Mouse (Mus musculus) heart, postnatal 4 days (tissue): ENCODE results near the gene Unk. TPM values are rescaled to one million over a fixed set of nuclear protein-coding genes. Genes with fewer than 3 reads are reported as not detected.

Experiments used
- DNase-seq: peaks from one replicate; pipeline ENCODE4 v3.0.0; 2021
- total RNA-seq, 2 experiments: library from RNA; stranded (reverse); gene quantifications; 2 replicates each; pipeline ENCODE4 v1.2.3; 2021

The Unk gene
- 10 to 100 TPM; 22.3 to 25.0 TPM for total RNA-seq

DNA sequence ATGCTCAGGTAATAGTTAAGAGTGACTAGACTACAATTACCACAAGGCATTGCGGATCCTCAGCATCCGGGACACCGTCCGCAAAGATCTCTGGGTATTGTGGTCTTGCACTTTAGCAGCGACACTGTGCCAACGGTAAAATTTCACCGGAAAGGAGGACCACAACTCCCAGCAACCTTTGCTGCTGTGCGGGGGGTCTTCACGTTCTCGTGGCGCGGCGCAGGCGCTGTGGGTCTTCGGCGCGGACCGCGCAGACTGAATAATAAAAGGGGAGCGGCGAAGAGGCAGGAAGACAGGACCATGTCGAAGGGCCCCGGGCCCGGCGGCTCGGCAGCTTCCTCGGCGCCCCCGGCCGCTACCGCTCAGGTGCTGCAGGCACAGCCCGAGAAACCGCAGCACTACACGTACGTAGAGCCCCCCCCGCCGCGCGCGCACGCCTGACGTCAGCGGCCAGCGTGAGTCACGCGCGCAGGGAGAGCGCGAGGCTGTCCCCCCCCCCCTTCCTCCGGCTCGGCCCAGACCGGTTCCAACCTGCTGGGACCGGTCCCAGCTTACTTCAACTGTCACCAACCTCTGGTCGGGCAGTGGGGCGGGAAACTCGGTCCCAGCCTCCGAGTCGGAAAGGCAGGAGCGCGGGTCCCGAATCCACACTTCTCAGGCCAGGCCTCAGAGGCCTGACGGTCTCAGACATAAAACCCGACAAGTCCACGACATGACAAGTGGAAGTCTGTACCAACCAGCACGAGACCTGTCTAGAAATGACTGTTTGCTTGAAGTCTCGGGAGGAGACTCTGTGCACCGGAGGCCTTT is at the start of gene Unk:
Gene Unk (plus strand): TSS at position 235 of the 810 bp plus-strand sequence.
- peak; percentile 96 for DNase-seq

DNA sequence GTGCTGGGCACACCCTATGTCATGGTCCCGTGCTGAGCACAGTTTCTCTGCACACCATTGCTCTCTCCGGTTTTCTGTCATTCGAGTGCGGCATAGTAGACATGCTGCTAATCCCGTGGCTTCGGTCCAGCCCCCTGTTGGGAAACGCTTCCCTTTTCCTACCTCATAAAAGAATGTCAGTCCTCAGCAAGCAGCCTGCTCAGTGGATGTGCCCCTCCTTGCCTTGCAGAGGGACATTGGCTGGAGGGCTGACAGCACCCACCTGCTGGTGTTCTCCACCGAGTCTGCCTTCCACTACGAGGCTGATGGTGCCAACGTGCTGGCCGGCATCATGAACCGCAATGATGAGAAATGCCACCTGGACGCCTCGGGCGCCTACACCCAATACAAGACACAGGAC is 47.6 kb upstream of the Unk start:
- no peak for DNase-seq

DNA sequence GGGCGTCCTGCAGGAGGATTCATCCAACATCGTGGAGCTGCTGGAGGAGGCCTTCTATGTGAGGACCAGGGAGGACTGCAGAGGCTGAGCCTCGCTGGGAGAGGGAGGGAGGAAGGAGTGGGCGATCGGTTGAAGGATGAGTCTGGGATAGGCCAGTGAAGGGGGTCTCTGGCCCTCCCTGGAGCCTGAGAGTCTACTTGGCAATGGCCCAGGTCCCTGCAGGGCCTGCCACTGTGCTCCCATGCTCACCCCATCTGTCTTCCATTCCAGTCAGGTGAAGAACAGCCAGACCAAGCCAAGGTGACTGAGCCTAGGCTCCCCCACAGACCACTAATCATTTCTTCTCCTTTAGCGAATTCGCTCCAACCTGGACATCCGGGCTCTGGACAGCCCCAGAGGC is 46.8 kb upstream of the Unk start:
- no peak for DNase-seq

DNA sequence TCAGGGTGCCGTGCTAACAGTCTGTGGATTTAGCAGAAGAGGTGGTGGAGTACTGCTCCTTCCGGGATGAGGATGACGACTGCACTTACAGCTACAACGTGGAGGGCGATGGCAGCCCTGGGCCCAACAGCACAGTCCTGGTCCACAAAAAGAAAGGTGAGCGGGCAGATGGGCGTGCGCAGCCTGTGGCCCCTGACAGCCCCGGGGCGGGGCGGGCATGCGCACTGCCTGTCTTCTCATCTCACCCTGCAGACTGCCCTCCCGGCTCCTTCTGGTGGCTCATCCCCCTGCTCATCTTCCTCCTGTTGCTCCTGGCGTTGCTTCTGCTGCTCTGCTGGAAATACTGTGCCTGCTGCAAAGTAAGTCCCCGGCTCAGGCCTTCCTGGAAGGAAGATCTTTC is 40.4 kb upstream of the Unk start:
- DNase-seq: no peak

DNA sequence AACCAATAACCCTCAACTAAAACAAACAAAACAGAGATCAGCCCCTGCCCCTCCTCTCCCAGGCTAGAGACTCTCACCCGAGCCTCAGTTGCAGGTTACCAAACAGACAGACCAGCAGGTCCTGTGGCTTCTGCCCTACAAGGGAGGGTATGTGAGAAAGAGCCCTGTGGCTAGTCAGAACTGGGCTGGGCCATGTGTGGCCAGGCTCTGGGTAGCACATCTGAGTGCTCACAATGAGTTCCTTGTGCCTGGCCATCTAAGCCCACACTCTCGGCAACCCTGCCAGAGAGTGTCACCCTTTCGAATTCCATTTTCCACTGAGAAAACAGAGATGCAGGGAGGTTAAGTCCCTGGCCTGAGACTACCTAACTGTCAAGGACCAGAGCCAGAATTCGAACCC is 38.0 kb upstream of the Unk start:
- no peak for DNase-seq

DNA sequence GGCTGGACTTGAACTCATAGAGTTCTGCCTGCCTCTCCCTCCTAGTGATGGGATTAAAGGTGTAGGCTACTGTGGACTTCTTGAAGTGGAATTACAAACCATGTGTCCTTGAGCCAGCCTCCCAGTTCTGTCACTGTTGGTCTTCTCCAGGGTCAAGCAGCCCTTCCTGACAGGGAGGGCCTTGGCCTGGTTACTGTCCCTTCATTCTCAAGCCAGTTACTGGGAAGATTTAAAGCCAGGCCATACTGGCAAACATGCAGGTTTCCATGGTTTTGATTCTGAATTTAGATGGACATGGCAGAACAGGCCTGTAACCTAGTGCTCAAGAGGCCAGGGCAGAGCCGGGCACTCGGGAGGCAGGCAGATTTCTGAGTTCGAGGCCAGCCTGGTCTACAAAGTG is 34.9 kb upstream of the Unk start:
- DNase-seq: no peak

DNA sequence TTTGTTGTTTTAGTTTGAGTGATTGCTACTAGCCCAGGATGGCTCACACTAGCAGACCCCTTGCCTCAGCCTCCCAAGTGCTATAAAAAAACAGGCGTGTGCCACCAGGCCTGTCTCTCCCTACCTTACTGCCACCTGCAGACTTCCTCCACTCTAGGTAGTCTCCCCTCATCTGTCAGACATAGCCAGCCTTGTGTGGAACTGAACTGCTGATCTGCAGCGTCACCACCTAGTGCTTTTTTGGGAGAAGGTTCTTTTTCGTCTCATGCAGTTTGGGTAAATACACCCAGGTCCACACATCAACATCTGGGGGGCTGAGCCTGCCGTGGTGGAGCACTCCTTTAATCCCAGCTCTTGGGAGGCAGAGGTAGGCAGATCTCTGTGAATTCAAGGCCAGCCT is 33.1 kb upstream of the Unk start:
- DNase-seq: no peak

DNA sequence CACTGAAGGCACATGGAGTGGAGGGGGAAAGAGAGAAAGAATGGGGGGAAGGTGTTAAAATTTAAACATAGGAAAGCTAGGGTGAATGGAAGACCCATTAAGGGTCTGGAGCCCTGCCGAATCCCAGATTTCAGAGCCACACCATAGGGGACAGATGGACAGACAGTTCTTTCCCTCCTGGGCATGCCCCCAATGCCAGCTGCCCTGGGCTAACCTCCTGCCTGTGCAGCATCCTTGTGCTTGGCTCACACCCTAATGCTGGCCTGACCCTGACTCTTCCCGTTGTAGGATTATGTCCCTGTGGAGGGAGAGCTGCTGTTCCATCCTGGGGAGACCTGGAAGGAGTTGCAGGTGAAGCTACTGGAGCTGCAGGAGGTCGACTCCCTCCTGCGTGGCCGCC is 32.5 kb upstream of the Unk start:
- DNase-seq: no peak

DNA sequence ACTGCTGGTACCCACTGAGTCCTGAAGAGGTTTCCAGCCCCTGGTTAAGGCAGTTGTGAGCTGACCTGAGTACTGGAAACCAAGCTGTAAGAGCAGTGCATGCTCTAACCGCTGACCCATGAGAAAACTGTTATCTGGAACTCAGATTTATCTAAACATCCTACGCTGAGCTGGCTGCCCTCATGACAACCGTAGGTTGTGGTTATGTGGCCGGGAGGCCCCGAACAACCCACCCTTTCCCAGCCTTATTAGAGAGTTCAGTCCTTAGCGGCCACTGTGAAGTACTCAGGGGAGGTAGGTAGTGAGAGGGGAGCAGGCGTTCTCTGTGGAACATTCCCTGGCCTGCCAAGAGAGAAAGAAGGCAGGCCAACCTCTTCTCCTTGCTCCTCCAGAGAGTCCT is 31.1 kb upstream of the Unk start:
- DNase-seq: no peak

DNA sequence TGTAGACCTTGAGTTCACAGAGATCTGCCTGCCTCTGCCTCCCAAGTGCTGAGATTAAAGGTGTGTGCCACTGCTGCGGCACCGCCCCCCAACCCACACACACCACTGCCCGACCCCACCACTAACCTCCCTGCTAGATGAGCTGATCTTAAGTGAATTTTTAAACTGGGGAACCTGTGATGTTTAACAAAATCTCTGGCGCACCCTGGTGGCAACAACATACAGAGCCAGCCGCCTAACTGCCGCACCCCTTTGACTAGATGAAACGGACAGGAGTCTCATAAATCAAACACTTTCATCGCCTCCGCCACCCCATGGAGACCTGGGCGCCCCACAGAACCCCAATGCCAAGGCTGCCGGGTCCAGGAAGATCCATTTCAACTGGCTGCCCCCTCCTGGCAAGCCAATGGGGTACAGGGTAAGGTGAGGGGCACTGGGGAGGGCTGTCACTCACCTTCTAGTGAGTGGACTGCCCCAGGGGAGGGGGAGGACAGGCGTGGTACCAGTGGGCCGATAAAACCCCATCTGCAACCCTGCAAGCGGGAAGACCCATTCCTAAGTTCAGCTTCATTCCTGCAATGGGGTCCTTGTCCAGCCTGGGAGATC is 30.5 kb upstream of the Unk start:
- DNase-seq: peak; percentile 83

DNA sequence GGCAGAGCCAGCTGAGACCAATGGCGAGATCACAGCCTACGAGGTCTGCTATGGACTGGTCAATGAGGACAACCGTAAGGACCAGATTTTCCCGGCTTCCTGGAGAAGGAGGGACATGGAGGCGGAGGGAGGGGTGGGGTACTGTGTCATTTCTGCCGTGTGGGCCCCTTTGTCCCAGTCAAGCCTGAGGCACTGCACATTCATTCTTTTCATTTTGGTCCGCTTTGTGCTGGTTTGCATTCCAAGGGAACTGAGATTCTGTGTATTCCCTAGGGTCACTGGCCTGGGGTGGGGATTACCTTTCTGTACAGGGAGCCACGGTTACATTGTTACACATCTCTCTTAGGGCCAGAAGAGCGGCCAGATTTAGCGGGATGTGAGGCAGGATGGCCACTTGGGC is 29.5 kb upstream of the Unk start:
- DNase-seq: no peak

DNA sequence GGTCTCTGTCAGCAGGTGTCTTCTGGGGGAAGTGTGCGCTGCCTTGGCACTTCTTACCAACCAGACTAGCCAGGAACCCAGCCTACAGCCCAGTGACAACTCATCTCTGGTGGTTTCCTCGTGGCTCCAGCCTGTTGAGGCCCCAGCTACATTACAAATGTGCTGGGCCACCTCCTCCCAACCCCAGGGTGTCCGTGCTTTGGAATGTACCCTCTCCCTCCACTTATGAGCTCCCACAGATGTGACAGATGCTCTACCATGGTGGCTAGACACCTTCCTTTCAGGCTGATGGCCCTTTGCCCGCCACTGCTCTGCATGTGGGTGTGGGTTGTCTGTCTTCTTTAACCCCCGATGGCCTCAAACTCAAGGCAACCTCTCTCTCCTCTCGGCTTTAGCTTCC is 28.4 kb upstream of the Unk start:
- DNase-seq: no peak

DNA sequence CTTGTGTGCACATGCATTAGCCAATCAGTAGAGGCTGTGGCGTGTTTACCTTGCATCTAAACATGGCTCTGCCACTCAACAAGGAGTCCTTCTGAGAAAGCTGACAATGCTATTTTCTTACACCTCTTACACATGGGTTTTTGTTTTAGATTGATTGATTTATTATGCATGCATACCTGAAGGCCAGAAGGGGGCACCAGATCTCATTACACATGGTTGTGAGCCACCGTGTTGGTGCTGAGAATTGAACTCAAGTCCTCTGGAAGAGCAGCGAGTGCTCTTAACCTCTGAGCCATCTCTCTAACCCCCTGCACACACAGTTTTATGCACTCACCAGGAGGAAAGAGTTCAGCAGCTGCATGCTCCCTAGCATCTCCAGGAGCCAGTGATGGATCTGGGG is 27.2 kb upstream of the Unk start:
- DNase-seq: no peak

DNA sequence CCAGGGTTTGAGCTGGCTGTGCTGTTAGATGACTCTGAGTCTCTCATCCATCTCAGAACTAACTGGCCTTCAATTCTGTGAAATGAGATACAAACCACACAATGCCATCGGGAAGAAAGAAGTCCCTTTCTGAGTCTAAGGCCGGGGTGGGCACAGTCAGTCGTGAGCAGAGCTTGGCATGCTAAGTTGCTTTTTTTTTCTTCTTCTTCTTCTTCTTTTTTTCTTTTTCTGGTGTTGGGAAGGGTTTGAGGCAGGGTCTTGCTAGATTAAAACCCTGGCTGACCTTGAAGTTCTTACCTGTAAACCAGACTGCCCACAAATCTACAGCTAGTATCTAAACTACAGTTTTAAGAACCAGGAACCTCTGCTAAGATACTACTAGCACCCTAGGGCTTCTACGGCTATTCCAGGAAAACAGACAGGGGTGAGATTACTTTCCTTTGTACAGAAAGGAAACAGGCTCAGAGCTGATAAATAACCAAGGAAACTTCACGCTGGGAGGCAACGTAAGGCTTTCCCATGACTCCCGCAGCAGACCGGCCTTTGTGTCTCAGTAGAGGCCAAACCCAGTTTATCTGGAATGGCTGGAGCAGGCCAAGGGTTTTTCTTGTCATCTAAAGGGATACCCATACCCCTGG is 25.8 kb upstream of the Unk start:
- no peak for DNase-seq

DNA sequence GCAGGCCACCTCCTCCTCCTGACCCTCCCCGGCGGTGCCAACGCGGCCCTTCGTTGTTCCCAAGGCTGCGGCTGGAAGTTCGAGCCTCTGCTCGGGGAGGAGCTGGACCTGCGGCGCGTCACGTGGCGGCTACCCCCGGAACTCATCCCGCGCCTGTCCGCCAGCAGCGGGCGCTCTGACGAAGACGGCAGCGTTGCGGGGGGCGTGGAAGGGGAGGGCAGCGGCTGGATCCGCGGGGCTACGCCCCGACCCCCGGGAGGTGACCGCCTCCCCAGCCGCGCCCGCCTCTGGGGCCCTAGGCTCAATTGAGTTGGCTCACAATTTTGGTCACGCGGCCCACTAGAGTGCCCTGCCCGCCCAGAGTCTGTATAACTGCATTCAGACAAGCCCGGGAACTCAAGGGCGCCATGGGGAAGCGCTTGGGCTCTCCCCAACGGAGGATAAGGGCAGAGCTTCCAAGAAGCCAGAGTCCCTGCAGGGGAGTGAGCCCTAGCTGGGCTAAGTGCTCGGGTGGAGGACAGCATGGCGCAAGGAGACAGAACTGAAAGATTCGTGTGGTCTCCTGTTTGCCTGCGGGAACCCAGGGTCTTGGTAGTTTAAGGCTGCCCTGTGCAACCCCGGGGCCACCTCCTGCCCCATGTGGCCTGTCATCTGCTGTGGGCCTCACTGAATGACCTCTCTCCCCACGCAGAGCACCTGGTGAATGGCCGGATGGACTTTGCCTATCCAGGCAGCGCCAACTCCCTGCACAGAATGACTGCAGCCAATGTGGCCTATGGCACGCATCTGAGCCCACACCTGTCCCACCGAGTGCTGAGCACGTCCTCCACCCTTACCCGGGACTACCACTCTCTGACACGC is 25.1 kb upstream of the Unk start:
- peak; percentile 89 for DNase-seq

DNA sequence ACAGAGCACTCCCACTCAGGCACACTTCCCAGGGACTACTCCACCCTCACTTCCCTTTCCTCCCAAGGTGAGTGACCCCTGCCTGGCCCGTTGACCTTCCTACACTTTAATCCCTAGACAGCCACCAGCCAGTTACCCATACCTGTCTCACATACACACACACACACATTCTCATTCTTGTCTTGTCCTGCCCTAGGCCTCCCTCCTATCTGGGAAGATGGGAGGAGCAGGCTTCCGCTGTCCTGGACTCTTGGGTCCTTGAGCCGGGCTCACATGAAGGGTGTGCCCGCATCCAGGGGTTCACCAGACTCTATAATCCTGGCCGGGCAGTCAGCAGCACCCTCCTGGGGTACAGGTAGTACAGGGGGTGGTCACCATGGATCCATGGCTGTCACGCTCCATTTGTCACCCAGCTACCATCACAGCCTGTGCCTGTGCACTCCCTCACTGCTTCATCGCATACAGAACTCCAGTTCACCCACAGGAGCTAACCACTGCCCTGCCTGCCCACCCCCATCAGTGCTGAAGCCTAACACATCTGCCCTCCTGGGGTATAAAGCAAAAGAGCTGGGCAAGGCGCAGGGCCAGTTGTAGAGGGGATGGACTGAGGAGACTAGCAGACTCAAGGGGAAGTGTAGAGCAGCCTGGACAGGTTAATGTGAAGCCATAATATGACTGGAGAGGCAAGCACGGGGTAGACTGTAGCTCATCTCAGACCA is 24.3 kb upstream of the Unk start:
- DNase-seq: no peak

DNA sequence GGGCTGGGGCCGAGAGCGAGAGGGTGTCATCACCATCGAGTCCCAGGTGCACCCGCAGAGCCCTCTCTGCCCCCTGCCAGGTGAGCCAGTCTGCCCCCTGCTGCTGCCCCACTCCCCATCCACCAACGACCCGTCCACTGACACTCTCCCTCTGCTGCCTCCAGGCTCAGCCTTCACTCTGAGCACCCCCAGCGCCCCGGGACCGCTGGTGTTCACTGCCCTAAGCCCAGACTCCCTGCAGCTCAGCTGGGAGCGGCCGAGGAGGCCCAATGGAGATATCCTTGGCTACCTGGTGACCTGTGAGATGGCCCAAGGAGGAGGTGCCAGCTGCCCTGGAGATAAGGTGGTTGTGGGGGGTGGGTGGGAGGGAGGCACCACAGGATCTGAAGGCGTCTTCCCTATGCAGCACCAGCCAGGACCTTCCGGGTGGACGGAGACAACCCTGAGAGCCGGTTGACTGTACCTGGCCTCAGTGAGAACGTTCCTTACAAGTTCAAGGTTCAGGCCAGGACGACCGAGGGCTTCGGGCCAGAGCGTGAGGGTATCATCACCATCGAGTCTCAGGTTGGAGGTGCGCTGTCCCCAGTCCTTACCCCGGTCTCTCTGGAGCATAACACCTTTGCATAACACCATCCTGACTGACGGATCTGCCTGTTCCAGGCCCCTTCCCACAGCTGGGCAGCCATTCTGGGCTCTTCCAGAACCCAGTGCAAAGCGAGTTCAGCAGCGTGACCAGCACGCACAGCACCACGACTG is 22.8 kb upstream of the Unk start:
- DNase-seq: no peak

DNA sequence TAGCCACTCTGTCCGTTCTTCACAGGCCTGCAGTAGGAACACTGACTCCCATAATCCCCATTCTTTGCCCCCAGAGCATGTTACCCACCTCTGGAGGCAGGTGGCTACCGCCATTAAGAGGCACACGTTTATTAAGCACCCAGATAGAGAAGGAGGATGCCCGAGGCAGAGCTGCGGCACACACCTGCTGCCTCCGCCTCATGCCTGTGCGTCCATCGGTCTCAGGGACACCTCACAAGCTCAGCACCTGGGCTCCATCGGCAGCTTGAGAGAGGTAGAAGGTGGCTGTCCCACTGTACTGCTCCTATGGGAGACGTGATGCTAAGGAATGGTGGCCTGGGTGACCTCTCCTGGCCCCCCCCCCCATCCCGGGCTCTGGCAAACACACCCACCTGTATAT is 21.7 kb upstream of the Unk start:
- DNase-seq: no peak

DNA sequence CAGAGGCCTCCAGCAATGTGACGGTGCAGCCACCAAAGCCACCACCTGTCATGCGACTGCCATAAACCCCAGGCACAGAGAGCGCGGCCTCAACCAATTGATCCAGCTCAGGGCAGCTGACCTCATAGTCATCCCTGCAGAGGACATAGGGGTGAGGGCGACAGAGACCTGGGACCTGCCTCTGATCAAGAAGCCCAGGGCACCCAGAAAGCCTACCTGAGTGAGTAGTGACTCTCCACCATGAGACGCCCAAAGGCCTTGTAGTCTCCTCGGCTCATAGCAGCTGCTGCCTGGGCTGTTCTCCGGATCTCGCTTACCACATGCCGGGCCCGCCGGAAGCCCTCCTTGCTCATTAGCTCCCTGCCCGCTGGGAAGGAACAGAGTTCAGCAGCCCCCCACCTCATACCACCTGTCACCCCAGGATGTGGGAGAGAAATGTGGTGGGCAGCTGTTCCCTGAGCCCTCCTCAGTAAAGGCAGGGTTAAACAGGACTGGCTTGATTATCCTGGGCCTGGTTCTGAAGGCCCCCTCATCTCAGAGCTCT is 21.2 kb upstream of the Unk start:
- DNase-seq: no peak

DNA sequence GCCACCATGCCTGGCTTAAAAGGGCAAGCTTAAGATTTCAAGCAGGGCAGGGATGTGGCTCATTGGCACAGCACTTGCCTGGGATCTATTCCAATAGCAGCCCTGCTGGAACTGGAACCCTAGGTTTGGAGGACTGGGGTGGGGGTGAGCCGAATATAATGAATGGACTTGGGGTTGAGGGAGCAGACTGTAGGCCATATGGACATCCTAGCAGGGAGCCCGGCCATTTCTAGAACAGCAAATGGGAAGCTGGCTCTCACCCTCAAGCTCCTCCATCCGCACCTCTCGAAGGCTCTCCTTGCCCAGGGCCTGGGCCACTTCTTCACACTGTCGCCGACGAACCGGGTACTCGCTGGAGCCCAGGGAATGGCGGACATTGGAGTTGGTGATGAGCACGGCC is 20.5 kb upstream of the Unk start:
- DNase-seq: no peak

DNA sequence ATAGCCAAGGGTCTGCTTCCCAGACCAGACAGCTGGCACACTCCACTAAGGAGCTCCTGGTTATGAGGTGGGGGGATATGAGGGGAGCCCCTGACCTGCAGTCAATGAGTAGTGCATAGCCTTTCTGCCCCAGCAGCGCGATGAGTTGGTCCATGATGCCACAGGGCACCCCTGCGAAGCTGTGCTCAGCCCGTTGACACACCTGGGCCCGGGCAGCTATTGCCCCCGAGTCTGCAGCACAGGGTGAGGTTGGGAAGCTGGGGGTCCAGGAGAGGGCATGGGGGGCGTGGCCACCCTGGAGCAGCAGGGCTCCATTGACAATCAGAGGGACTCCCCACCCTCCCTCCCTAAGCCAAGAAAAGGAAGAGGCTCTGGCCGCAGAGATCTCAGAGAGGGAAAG is 20.0 kb upstream of the Unk start:
- DNase-seq: no peak
